Mouse (Mus musculus) hindlimb bud, embryonic 11.5 days (tissue): ENCODE measurements around the gene Ccr2.
A peak's percentile ranks its signal among the peaks of the same experiment; 100 is the strongest.
"Not testable (repeated sequence)": the region's sequence is repeated elsewhere in the genome, so short reads cannot be mapped to it uniquely, and the experiment has no call there.

Experiments
- DNase-seq: peaks from one replicate; pipeline ENCODE4 v3.0.0-alpha.2; 2012; ENCODE audit warnings: low read depth, low spot score; ENCODE audit errors: extremely low spot score

Ccr2 gene

GRCm38 (mm10) chr9:124113777-124114176 lies 12.0 kb downstream of the Ccr2 start:
- DNase-seq, result no peak

- no peak for DNase-seq
These were observed 16.7 kb downstream of the Ccr2 start for GRCm38 (mm10) chr9:124118489-124118888.

- DNase-seq, result no peak
These were observed 19.8 kb downstream of the Ccr2 start, which contains the start of gene Ccr5 for GRCm38 (mm10) chr9:124121387-124122184. TSS of gene Ccr5 (plus strand) at chr9:124121543.

GRCm38 (mm10) chr9:124125576-124125975 lies 23.8 kb downstream of the Ccr2 start:
- no peak for DNase-seq

- DNase-seq, result no peak
These were observed 24.6 kb downstream of the Ccr2 start for GRCm38 (mm10) chr9:124126373-124126772.

GRCm38 (mm10) chr9:124127412-124127811 lies 25.7 kb downstream of the Ccr2 start:
- no peak for DNase-seq

GRCm38 (mm10) chr9:124128379-124128778 lies 26.6 kb downstream of the Ccr2 start:
- DNase-seq, result peak; percentile 37

- not testable (repeated sequence) for DNase-seq
These were observed 31.1 kb downstream of the Ccr2 start for GRCm38 (mm10) chr9:124132899-124133298.

- DNase-seq, result not testable (repeated sequence)
These were observed 33.2 kb downstream of the Ccr2 start for GRCm38 (mm10) chr9:124134919-124135318.

- no peak for DNase-seq
These were observed 35.9 kb downstream of the Ccr2 start for GRCm38 (mm10) chr9:124137619-124138018.

- DNase-seq, result no peak
These were observed 36.5 kb downstream of the Ccr2 start for GRCm38 (mm10) chr9:124138055-124138775.

- DNase-seq, result no peak
These were observed 41.9 kb downstream of the Ccr2 start for GRCm38 (mm10) chr9:124143678-124144077.

GRCm38 (mm10) chr9:124146307-124146706 lies 44.6 kb downstream of the Ccr2 start:
- no peak for DNase-seq
